Mouse (Mus musculus): Measurements from ENCODE around the gene Prss29. TPM values are rescaled to one million over a fixed set of nuclear protein-coding genes. Genes with fewer than 3 reads are reported as not detected.

Gene Prss29
- polyA plus RNA-seq, 1 experiment from 2014 or later: not detected

DNA sequence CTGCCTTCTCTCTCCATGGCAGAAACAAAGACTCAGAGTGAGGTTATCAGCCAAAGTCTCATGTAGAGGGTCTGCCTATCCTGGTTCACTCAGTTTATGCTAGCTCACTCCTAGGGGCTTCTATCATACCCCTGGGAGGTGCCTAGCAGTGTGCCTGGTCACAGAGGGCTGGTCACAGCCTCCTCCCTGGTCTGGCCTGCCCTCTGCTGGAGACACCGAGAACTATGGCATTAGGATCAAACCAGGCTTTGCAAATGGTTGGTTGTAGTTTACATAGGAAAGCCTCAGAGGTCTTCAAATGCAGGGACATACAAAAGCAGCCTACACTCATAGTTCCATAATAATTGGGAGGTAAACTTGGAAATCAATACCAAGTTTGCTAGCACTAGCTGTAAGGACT is 45.3 kb downstream of the Prss29 start:
- Histone ChIP-seq H3K27me3 (replicated peaks) (no peaks in the 10 kb centered on the region), H3K27ac (no peak overlapping the region), H3K9ac (no peak overlapping the region), H3K9me3 (no peaks in the 10 kb centered on the region), H3K4me2 (no peak overlapping the region), H3K4me1 (no peaks in the 10 kb centered on the region), H3K36me3 (no peaks in the 10 kb centered on the region), H3K4me3 (replicated peaks) (no peak overlapping the region)
- 6% methylated on average over 1 of the region's 1 CpGs for WGBS
- ATAC-seq (ENCODE audit: insufficient read depth, low FRiP score, low read depth): no peak

- WGBS: 77% methylated on average over 2 of the region's 2 CpGs
- Histone ChIP-seq H3K4me2 (no peak within 1 kb of the TSS), H3K27me3 (replicated peaks) (no peaks in the 10 kb centered on the region), H3K4me3 (replicated peaks) (no peak within 1 kb of the TSS), H3K27ac (no peak within 1 kb of the TSS), H3K9me3 (no peaks in the 10 kb centered on the region), H3K36me3 (no peaks in the 10 kb centered on the region), H3K4me1 (0 out of 2 replicates have a peak, but pooled peaks cover 5% of the 10 kb centered on the region), H3K9ac (no peak within 1 kb of the TSS)
- ATAC-seq (ENCODE audit: insufficient read depth, low FRiP score, low read depth): no peak
Observed at GRCm38 (mm10) chr17:25366005-25366404, 47.6 kb downstream of the Prss29 start, which contains the start of gene Tpsb2. TSS of gene Tpsb2 (plus strand) at chr17:25366305.

DNA sequence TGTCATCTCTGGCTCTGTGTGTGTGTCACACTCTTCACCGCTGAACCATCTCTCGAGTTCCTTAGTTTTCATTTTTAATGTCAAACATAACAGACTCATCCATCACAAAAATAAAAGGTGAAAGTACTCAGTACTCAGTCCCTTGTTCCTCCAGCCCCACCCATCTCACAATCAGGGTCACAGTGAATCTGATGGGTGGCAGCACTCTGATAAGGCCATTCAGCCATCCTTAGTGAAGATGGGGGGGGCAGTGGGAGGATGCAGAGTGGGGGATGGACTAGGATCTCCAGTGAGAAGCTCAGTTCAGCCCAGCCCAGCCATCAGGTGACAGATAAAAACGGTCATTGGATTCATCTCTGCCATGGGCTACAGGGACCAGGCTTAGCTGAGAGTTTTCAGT is 50.5 kb downstream of the Prss29 start, which contains the start of gene Tpsg1:
Gene Tpsg1 (plus strand): TSS at position 301 of the 400 bp plus-strand sequence.
- Histone ChIP-seq H3K27me3 (replicated peaks) (no peaks in the 10 kb centered on the region), H3K9me3 (no peaks in the 10 kb centered on the region), H3K36me3 (no peaks in the 10 kb centered on the region), H3K4me1 (0 out of 2 replicates have a peak, but pooled peaks cover 5% of the 10 kb centered on the region), H3K27ac (no peak within 1 kb of the TSS), H3K4me2 (no peak within 1 kb of the TSS), H3K4me3 (replicated peaks) (no peak within 1 kb of the TSS), H3K9ac (no peak within 1 kb of the TSS)
- no peak for ATAC-seq (ENCODE audit: insufficient read depth, low FRiP score, low read depth)
- WGBS: 83% methylated on average over 3 of the region's 3 CpGs

Other genes with a start within 250 kb of the Prss29 start
- gene Tmem204, start 235.1 kb upstream of the Prss29 start, polyA plus RNA-seq (2015; fragmentation: Nextera tagmentation; extraction: Ambion mirVana): 23.5 and 23.7 TPM in 2 replicates
- 38.6 and 40.2 TPM in 2 replicates for gene Telo2, start 202.7 kb upstream of the Prss29 start, polyA plus RNA-seq (2015; fragmentation: Nextera tagmentation; extraction: Ambion mirVana)
- 0.12 and 0.36 TPM in 2 replicates for gene Ptx4, start 197.9 kb upstream of the Prss29 start, polyA plus RNA-seq (2015; fragmentation: Nextera tagmentation; extraction: Ambion mirVana)
- 18.1 and 21.1 TPM in 2 replicates for gene Clcn7, start 185.3 kb upstream of the Prss29 start, polyA plus RNA-seq (2015; fragmentation: Nextera tagmentation; extraction: Ambion mirVana)
- gene Ccdc154, start 156.2 kb upstream of the Prss29 start, polyA plus RNA-seq (2015; fragmentation: Nextera tagmentation; extraction: Ambion mirVana): 0.46 and 0.62 TPM in 2 replicates
- 4.3 and 8.4 TPM in 2 replicates for gene Gm38655, start 143.2 kb upstream of the Prss29 start, polyA plus RNA-seq (2015; fragmentation: Nextera tagmentation; extraction: Ambion mirVana)
- 34.1 and 35.5 TPM in 2 replicates for gene BC003965, start 134.1 kb upstream of the Prss29 start, polyA plus RNA-seq (2015; fragmentation: Nextera tagmentation; extraction: Ambion mirVana)
- 7.2 TPM in 2 replicates for gene Unkl, start 130.3 kb upstream of the Prss29 start, polyA plus RNA-seq (2015; fragmentation: Nextera tagmentation; extraction: Ambion mirVana)
- gene Gnptg, start 78.5 kb upstream of the Prss29 start, polyA plus RNA-seq (2015; fragmentation: Nextera tagmentation; extraction: Ambion mirVana): 41.9 and 44.2 TPM in 2 replicates
- gene Tsr3, start 78.5 kb upstream of the Prss29 start, polyA plus RNA-seq (2015; fragmentation: Nextera tagmentation; extraction: Ambion mirVana): 42.8 and 43.1 TPM in 2 replicates
- gene Baiap3, start 62.3 kb upstream of the Prss29 start, polyA plus RNA-seq (2015; fragmentation: Nextera tagmentation; extraction: Ambion mirVana): 3.3 and 7.2 TPM in 2 replicates
- 503 and 542 TPM in 2 replicates for gene Ube2i, start 44.0 kb upstream of the Prss29 start, polyA plus RNA-seq (2015; fragmentation: Nextera tagmentation; extraction: Ambion mirVana)
- gene Prss34, start 20.3 kb upstream of the Prss29 start, polyA plus RNA-seq (2015; fragmentation: Nextera tagmentation; extraction: Ambion mirVana): 1.8 TPM in 2 replicates
- gene Prss28, start 10.0 kb upstream of the Prss29 start, polyA plus RNA-seq (2015; fragmentation: Nextera tagmentation; extraction: Ambion mirVana): not detected in 2 replicates
- 0.24 and 0.64 TPM in 2 replicates for gene Tpsab1, start 26.9 kb downstream of the Prss29 start, polyA plus RNA-seq (2015; fragmentation: Nextera tagmentation; extraction: Ambion mirVana)
- gene Tpsb2, start 47.7 kb downstream of the Prss29 start, polyA plus RNA-seq (2015; fragmentation: Nextera tagmentation; extraction: Ambion mirVana): 10.4 and 14.3 TPM in 2 replicates
- 3.5 and 4.7 TPM in 2 replicates for gene Tpsg1, start 50.6 kb downstream of the Prss29 start, polyA plus RNA-seq (2015; fragmentation: Nextera tagmentation; extraction: Ambion mirVana)
- 5.1 and 5.6 TPM in 2 replicates for gene Cacna1h, start 115.1 kb downstream of the Prss29 start, polyA plus RNA-seq (2015; fragmentation: Nextera tagmentation; extraction: Ambion mirVana)
- gene Tekt4, start 136.0 kb downstream of the Prss29 start, polyA plus RNA-seq (2015; fragmentation: Nextera tagmentation; extraction: Ambion mirVana): 0.12 and 0.31 TPM in 2 replicates
- gene Sstr5, start 178.6 kb downstream of the Prss29 start, polyA plus RNA-seq (2015; fragmentation: Nextera tagmentation; extraction: Ambion mirVana): 0.32 and 0.37 TPM in 2 replicates